Mouse (Mus musculus): Measurements from ENCODE around the gene Frs3. TPM values are rescaled to one million over a fixed set of nuclear protein-coding genes. Genes with fewer than 3 reads are reported as not detected.
"Not testable (repeated sequence)": the region's sequence is repeated elsewhere in the genome, so short reads cannot be mapped to it uniquely, and the experiment has no call there.

Gene Frs3
- 128 and 165 TPM in 2 replicates for total RNA-seq (2014; rRNA removed)
- 68.9 and 75.7 TPM in 2 replicates for polyA plus RNA-seq (2015; fragmentation: Nextera tagmentation; extraction: Ambion mirVana)

DNA sequence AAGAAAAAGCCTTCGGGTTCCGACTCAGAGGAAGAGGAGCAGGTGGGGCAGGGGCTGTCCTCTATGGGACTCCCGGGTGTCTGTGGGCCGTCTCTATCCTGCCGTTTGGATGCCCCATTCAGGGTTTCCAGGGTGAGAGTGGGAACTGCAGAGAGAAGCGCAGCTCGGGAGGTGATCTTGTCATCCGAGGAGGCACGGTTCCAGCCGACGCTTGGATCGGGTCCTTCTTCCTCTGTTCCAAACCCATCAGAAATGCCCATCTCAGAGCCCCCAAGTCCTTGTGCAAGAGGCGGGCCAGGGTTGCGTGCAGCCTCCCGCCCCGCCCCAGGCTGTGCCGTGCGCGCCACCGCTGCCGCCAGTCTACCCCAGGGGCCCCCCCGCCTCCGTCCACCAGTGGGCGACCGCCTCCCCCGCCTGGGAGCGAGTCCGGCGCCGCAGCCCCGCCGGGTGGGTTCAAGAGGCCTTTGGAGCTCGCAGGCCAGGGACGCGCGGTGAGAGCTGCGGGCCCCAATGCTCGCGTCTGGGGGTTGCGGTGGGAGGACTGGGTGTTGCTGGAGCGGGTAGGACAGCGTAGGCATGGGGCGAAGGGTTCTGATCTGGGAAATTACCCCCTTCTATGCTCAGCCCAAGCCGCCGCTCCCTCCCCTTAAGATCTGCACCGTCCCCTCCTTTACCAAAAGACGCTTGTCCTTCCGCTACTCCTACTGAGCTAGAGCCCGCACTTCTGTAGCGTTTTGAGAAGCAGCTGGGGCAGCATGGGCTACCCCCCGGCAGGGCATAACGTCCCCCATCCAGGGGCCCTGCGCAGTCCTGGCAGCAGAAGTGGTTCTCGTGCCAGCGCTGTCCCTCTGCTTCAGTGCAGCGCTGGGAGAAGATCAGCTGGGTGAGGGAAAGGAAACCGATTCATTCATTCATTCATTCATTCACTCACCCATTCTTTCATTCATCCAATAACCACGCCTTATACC is at the start of gene Frs3:
Gene Frs3, plus strand, starts transcription at position 423 of the 968 bp plus-strand sequence.
- Histone ChIP-seq H3K27me3 (ENCODE audit: insufficient read depth, low read length) (no peaks in the 10 kb centered on the region), H3K4me1 (ENCODE audit: insufficient read depth, low read length) (peaks cover 5% of the 10 kb centered on the region; the same call in 1 of the 2 replicates), H3K27ac (ENCODE audit: low read depth, low read length) (peak within 1 kb of the TSS; percentile 88), H3K9me3 (ENCODE audit: low read length) (no peaks in the 10 kb centered on the region), H3K36me3 (ENCODE audit: insufficient read depth, low read length) (peaks cover 6% of the 10 kb centered on the region; the same call in 1 of the 2 replicates), H3K4me3 (ENCODE audit: low read depth, low read length) (peak within 1 kb of the TSS; percentile 74), H3K9ac (replicated peaks; ENCODE audit: low read length, poor library complexity, severe bottlenecking) (peak within 1 kb of the TSS; percentile 86), H3K4me2 (ENCODE audit: low read depth, low read length, poor library complexity, severe bottlenecking) (peak within 1 kb of the TSS; percentile 89)
- peak; percentile 31 for TF ChIP-seq CTCF (IDR thresholded peaks at IDR 0.05)
- ATAC-seq (ENCODE audit: low FRiP score) (peak; percentile 74), DNase-seq (ENCODE audit: low spot score) (peak; percentile 79)
- under 1% methylated on average over 53 of the region's 58 CpGs for WGBS

DNA sequence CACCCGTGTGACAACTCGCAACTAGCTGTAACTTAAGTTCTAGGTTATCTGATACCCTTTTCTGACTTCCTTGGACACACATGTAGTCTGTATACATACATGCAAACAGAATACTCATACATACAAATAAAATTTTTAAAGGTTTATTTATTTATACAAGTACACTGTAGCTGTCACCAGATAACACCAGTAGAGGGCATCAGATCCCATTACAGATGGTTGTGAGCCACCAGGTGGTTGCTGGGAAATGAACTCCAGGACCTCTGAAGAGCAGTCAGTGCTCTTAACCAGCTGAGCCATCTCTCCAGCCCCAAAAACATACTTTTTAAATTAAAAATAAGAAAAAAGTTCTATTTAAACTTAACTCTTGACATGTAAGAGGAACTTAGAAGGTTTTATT is 45.8 kb upstream of the Frs3 start:
- WGBS: 88% methylated on average over 2 of the region's 2 CpGs

DNA sequence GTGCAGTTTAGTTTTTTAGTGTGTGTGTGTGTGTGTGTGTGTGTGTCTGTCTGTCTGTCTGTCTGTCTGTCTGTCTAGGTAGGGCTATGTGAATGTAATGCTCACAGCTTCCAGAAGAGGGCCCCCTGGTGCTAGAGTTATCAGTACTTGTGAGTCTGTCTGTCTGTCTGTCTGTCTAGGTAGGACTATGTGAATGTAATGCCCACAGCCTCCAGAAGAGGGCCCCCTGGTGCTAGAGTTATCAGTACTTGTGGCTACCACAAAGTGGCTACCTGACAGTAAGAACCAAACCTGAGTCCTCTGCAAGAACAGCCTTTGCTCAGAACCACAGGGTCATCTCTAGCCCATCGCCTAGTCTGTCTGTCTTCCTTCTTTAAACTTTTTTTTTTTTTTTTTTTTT is 42.1 kb upstream of the Frs3 start:
- Histone ChIP-seq H3K9me3 (ENCODE audit: low read length) (no peaks in the 10 kb centered on the region), H3K4me1 (ENCODE audit: insufficient read depth, low read length) (no peaks in the 10 kb centered on the region), H3K36me3 (ENCODE audit: insufficient read depth, low read length) (no peaks in the 10 kb centered on the region; the same call in 1 of the 2 replicates), H3K27ac (ENCODE audit: low read depth, low read length) (no peak overlapping the region), H3K27me3 (ENCODE audit: insufficient read depth, low read length) (no peaks in the 10 kb centered on the region), H3K9ac (replicated peaks; ENCODE audit: low read length, poor library complexity, severe bottlenecking) (no peak overlapping the region), H3K4me2 (ENCODE audit: low read depth, low read length, poor library complexity, severe bottlenecking) (no peak overlapping the region), H3K4me3 (ENCODE audit: low read depth, low read length) (no peak overlapping the region)
- ATAC-seq (ENCODE audit: low FRiP score) (no peak), DNase-seq (ENCODE audit: low spot score) (peak; percentile 69)
- 65% methylated on average over 1 of the region's 1 CpGs for WGBS
- peak; percentile 72 for TF ChIP-seq CTCF (IDR thresholded peaks at IDR 0.05)

More for the DNA sequence above, 45.8 kb upstream of the Frs3 start:
- Histone ChIP-seq H3K27ac (ENCODE audit: low read depth, low read length) (no peak overlapping the region), H3K9ac (replicated peaks; ENCODE audit: low read length, poor library complexity, severe bottlenecking) (no peak overlapping the region), H3K4me2 (ENCODE audit: low read depth, low read length, poor library complexity, severe bottlenecking) (no peak overlapping the region), H3K27me3 (ENCODE audit: insufficient read depth, low read length) (no peaks in the 10 kb centered on the region), H3K9me3 (ENCODE audit: low read length) (no peaks in the 10 kb centered on the region), H3K4me3 (ENCODE audit: low read depth, low read length) (no peak overlapping the region), H3K36me3 (ENCODE audit: insufficient read depth, low read length) (no peaks in the 10 kb centered on the region), H3K4me1 (ENCODE audit: insufficient read depth, low read length) (no peaks in the 10 kb centered on the region)
- DNase-seq (ENCODE audit: low spot score) (no peak), ATAC-seq (ENCODE audit: low FRiP score) (no peak)
- TF ChIP-seq CTCF (IDR thresholded peaks at IDR 0.05): peak; percentile 37

DNA sequence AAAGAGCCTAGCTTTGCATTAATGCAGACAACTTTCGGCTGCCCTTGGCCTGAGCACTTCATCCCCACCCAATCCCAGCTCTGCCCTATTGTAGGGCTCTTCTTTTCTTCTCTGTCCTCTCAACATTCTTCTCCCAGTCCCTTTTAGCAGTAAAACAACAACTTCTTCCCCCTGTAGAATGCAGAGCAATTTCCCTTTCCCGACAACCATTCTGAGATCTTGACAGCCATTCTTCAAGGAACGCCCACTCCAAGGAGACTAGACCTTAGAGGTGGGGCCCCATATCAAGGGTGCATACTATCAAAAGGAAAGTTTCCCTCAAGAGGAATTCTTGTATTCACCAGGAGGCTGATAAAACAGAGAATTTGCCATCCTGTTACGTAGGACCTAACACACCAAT is 39.9 kb upstream of the Frs3 start:
- H3K9ac ChIP-seq (replicated peaks; ENCODE audit: low read length, poor library complexity, severe bottlenecking): no peak overlapping the region
- ATAC-seq (ENCODE audit: low FRiP score) (no peak), DNase-seq (ENCODE audit: low spot score) (no peak)
- H3K27me3 ChIP-seq (ENCODE audit: insufficient read depth, low read length): no peaks in the 10 kb centered on the region
- no peak for TF ChIP-seq CTCF (IDR thresholded peaks at IDR 0.05)
- H3K27ac ChIP-seq (ENCODE audit: low read depth, low read length): no peak overlapping the region
- no peaks in the 10 kb centered on the region for H3K9me3 ChIP-seq (ENCODE audit: low read length)
- no peaks in the 10 kb centered on the region for H3K4me1 ChIP-seq (ENCODE audit: insufficient read depth, low read length)
- WGBS: 44% methylated on average over 4 of the region's 4 CpGs
- H3K4me3 ChIP-seq (ENCODE audit: low read depth, low read length): no peak overlapping the region
- peaks cover 4% of the 10 kb centered on the region for H3K36me3 ChIP-seq (ENCODE audit: insufficient read depth, low read length)
- no peak overlapping the region for H3K4me2 ChIP-seq (ENCODE audit: low read depth, low read length, poor library complexity, severe bottlenecking)

DNA sequence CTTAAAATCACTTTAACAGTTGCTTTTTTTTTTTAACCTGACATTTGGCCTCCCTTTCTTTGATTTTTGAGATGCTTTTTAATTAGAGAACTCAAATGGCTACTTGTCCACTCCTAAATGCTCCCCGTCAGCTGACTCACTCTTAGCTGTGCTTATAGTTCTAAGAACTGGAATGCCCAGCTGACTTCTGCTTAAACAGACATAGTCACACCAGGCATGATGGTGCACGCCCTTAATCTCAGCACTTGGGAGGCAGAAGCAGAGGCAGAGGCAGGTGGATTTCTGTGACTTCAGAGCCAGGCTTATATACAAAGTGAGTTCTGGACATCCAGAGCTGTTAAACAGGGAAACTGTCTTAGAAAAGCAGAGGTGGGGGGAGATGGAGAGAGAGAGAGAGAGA is 36.9 kb upstream of the Frs3 start:
- no peak overlapping the region for H3K9ac ChIP-seq (replicated peaks; ENCODE audit: low read length, poor library complexity, severe bottlenecking)
- ATAC-seq (ENCODE audit: low FRiP score): no peak
- WGBS: 80% methylated on average over 2 of the region's 2 CpGs

DNA sequence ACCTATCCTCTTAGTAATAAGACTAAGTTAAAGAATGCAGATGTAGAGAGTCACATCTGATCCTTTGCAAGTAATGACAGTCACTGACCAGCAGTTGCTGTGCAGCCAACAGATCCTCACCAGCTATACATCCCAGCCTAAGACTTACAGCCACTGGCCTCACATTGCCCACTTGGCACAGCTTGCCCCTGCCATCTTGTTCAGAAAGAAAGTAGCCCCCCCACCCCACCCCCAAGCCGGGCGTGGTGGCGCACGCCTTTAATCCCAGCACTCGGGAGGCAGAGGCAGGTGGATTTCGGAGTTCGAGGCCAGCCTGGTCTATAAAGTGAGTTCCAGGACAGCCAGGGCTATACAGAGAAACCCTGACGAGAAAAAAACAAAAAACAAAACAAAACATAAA is 34.5 kb upstream of the Frs3 start:
- peaks cover 11% of the 10 kb centered on the region for H3K36me3 ChIP-seq (ENCODE audit: insufficient read depth, low read length)
- not testable (repeated sequence) for H3K27ac ChIP-seq (ENCODE audit: low read depth, low read length); H3K4me1 ChIP-seq (ENCODE audit: insufficient read depth, low read length); H3K4me3 ChIP-seq (ENCODE audit: low read depth, low read length); ATAC-seq (ENCODE audit: low FRiP score); H3K9ac ChIP-seq (replicated peaks; ENCODE audit: low read length, poor library complexity, severe bottlenecking); H3K27me3 ChIP-seq (ENCODE audit: insufficient read depth, low read length); H3K9me3 ChIP-seq (ENCODE audit: low read length); DNase-seq (ENCODE audit: low spot score); H3K4me2 ChIP-seq (ENCODE audit: low read depth, low read length, poor library complexity, severe bottlenecking)
- 96% methylated on average over 8 of the region's 8 CpGs for WGBS

More for the DNA sequence above, 36.9 kb upstream of the Frs3 start:
- no peaks in the 10 kb centered on the region for H3K4me1 ChIP-seq (ENCODE audit: insufficient read depth, low read length)
- peaks cover 11% of the 10 kb centered on the region for H3K36me3 ChIP-seq (ENCODE audit: insufficient read depth, low read length)
- H3K27me3 ChIP-seq (ENCODE audit: insufficient read depth, low read length): no peaks in the 10 kb centered on the region
- no peak overlapping the region for H3K27ac ChIP-seq (ENCODE audit: low read depth, low read length)
- H3K4me3 ChIP-seq (ENCODE audit: low read depth, low read length): no peak overlapping the region
- H3K9me3 ChIP-seq (ENCODE audit: low read length): no peaks in the 10 kb centered on the region
- H3K4me2 ChIP-seq (ENCODE audit: low read depth, low read length, poor library complexity, severe bottlenecking): no peak overlapping the region
- no peak for DNase-seq (ENCODE audit: low spot score)
- TF ChIP-seq CTCF (IDR thresholded peaks at IDR 0.05): no peak

All from midbrain, postnatal 0 days (tissue).